Mouse (Mus musculus) ovary, postnatal 14 days (tissue): ENCODE data around the gene Stat3.

Experiments
- DNase-seq: peaks from one replicate; pipeline ENCODE4 v3.0.0; 2022; ENCODE audit warnings: low spot score

Gene Stat3

DNA sequence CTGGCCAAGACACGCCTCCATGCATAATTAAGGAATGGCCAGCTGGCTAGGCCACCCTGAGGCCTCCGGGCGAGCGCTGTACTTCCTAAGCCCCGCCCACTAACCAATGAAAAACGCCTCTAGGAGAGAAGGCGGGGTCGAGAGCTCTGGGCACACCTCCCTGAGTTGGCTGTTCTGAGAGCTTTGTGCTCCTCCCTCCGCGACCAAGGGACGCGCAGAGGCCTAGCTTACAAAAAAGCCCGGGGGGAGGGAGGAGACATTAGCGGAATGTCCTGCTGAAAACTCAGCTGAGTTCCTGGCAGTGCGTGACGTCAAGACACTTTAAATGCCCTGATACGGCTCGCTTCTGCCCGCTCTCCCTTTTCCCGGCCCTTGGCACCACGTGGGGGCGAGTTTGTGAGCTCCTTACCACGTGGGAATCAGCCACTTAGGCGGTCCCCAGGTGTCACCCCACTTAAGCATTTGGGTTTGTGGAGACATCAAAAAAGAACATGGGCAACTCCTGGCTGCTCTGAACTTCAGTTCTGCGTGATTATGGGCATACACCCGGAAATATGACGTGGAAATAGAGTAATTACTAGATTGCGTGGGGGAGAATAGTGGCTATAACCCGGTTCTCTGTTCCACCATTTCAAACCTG, at the start of gene Stat3:
Gene Stat3, minus strand, starts transcription at position 29 of the 640 bp plus-strand sequence.
- peak; percentile 100 for DNase-seq

- DNase-seq, result no peak
Observed at GRCm38 (mm10) chr11:100988674-100989073, 49.3 kb upstream of the Stat3 start.

- no peak for DNase-seq
Observed at GRCm38 (mm10) chr11:100985607-100986006, 46.3 kb upstream of the Stat3 start.

DNA sequence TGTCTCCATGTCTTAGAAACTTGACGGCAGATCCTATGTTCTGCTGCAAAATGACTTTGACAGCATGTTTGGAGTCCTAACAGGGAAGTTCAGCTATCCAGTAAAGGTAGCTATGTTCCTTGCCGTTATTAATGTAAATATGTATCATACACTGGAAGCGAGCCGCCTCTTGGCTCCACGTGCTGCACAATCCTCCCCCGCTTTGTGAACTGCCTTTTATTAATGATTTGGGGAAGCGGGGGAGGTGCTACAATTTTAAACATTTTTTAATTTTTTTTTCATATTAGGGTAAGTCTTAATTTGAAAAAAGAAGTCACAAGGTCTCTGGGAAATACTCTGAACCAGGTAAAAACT, 44.4 kb upstream of the Stat3 start:
- no peak for DNase-seq

DNA sequence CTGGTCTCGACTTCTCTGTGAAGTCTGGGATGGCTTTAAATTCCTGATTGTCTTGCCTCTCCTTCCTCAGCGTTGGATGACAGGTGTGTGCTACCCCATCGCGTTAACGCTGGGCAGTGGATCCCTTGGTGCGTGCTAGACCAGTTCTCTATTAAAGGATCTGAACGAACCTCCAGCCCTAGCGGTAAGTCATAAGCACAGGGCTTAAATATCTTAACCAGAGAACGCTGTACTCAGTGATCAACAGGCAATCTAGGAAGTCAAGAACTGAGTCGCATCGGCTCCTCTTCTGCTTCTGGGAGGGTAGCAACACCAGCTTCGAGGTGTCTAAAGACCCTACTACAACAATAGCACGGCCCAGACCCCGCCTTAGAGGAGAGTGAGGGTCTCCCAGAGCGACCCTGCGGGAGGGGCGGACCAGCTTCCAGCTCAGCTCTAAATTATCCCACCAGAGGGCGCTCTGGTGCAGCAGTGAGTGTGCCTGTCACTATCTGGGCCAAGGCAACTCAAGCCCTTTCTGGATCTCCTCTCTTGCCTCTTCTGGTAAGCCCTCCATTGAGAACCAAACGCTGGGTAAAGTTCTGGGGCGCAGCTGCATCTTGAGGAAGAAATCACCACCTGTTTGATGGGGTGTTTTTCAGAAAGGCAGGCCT, 43.9 kb upstream of the Stat3 start:
- peak; percentile 83 for DNase-seq

- no peak for DNase-seq
Observed at GRCm38 (mm10) chr11:100982087-100982486, 42.7 kb upstream of the Stat3 start.

GRCm38 (mm10) chr11:100981236-100981635, 41.9 kb upstream of the Stat3 start:
- DNase-seq, result no peak

- DNase-seq, result no peak
Observed at GRCm38 (mm10) chr11:100980438-100980837, 41.1 kb upstream of the Stat3 start.

GRCm38 (mm10) chr11:100979887-100980286, 40.5 kb upstream of the Stat3 start:
- DNase-seq, result no peak

GRCm38 (mm10) chr11:100975241-100975640, 35.9 kb upstream of the Stat3 start:
- no peak for DNase-seq

GRCm38 (mm10) chr11:100974381-100974970, 35.1 kb upstream of the Stat3 start:
- DNase-seq, result no peak

DNA sequence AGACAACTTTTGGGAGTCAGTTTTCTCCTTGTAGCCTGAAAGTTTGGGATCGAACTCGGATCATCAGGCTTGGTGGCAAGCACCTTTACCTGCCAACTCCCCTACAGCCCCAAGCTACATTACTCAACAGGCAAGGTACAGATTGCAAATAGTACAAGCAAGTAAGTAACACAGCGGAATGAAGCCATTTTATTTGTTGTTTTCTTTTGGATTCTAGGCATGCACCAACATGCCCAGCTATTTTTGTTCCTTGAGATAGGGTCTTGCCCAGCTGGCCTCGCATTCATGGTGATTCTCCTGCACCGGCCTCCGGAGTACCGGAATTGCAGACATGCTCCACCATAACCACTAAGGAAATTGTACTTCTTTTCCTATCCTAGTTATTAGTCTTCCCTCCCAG, 33.9 kb upstream of the Stat3 start:
- DNase-seq, result no peak

DNA sequence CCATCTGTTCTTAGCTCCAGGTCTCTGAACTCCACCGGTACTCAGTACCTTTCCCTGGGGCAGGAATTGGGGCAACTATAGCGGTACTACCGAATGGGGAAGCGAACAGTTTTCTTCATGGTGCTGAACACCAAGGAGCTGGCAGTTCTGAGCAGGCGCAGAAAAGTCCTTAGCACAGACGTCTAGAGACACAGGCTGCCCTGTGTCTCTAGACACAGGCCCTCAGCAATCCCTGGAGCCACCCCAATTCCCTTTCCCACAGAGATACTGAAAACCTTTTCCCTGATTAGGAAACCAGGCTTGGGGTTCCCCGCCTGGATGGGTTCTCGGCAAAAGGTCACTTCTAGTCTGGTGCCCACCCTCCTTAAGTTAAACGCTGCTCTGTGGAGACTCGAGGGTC, 32.1 kb upstream of the Stat3 start:
- no peak for DNase-seq

GRCm38 (mm10) chr11:100970557-100970937, 31.2 kb upstream of the Stat3 start, which contains the start of gene Cavin1:
Gene Cavin1, minus strand, starts transcription at chr11:100970887.
- peak; percentile 98 for DNase-seq

DNA sequence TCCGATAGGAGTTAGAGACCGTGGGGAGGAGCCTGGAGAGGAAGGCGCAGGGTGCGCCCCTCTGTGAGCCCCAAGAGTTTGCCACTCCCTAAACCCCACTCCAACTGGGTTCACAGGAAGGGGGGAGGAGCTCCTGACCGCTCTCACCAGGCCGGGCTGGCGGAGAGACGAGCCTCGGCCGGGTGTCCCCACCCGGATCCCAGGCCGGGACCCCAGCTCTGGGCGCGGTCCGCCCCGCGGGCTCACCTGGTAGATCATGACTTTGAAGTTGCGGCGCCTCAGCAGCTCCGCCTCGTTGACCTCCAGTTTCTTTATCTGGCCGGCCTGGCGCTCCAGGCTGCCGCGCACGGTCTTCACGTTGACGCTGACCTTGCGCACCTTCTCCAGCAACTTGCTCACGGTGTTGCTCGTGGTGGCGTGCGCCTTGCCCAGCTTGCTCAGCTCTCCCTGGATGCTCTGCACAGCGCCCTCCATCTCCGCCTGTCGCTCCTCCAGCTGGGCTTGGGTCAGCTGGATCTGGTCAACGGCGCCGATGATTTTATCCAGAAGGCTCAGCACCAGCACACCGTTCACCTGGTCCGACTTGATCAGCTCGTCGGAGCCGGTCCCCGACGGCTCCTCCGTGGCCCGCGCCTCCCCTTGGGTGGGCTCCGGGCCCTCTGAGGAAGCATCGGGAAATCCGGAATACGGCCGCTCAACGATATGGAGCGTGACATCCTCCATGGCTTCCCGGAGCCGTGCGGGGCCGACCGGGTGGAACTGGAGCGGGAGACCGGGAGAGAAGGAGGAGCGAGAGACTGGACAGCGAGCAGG, 30.6 kb upstream of the Stat3 start:
- DNase-seq, result no peak

GRCm38 (mm10) chr11:100969189-100969743, 29.9 kb upstream of the Stat3 start:
- no peak for DNase-seq

DNA sequence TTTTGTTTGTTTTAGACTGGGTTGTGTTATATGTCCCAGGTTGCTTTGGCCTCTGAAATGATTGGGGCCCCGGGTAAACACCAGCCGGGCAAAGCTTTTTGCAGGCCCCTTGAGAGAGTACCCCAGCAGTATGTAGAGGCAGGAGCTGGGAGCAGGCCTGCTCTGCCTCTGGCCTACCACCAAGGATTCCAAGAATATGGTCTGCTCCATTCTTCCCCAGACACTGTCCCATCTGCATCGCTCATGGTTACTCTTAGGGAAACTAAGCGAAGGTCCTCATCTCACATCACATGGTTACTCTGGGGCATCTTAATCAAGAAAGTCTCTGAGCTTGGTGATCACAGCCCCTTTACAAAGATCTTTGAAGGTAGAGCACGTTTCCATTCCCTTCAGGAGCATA, 29.2 kb upstream of the Stat3 start:
- DNase-seq, result no peak

GRCm38 (mm10) chr11:100967881-100968420, 28.6 kb upstream of the Stat3 start:
- no peak for DNase-seq

- no peak for DNase-seq
Observed at GRCm38 (mm10) chr11:100967376-100967775, 28.0 kb upstream of the Stat3 start.

DNA sequence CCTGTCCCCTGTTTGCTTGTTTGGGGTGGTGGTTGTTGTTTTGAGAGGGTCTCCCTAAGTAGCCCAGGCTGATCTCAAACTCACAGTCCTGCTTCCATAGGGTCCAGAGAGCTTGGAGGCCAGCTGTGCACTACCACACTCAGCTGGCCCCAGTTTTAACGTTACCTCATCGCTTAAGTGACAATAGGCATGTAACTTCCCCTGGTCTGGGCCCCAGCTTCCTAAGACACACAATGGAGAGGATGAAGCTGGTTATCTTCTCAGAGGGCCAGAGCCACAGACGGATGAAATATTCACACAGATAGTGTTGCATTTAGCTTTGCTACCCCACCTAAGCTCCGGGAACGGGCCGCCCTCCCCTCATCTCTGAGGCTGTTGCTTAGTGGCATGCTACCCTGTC, 26.4 kb upstream of the Stat3 start:
- DNase-seq, result no peak

DNA sequence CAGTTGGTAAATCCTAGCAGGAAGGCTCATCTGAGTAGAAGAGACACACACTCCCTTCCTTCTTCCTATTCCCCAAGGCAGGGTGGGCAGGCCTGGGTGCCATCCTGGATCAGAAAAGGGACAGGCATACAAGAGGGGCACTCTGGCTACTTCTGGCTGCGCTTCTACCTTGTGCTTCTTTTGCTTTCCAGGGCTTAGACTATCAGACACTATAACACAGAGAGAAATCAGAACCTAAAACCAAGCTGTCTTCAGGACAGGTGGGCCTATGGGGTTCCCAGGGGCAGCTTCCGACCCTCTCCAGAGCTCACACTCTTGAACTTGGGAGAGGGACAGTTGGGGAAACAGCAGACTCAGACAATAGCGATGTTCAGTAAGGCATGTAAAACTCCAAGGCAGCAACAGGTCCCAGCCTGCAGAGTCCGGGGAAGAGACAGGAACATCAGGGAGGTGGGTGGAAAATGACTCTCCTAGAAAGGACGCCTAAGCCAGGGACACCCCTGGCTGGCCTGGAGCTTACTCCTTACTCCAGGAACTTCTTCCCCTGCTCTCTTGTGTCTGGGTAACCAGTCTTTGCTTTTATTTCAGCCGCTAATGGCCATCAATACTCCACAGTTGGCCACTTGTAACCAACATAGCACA, 25.7 kb upstream of the Stat3 start:
- no peak for DNase-seq

DNA sequence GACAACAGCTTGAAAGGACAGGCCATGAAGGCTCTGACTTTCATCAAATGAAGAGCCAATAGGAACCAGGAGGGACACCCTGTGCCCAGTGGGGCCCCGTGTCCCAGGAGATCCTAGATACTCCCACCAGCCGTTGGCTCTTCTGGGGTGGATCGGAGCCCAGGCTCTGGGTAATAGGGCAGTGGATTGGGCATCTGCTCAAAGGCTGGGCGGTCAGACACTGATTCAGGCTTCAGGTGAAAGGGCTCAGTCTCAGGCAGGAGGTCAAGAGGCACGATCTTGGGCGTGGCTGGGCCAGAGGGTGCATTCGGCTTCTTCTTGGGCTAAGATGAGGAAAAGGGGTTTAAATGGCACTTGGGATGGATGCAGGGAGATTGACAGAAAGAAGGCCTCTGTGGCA, 24.8 kb upstream of the Stat3 start:
- no peak for DNase-seq
